Mouse (Mus musculus): ENCODE data around the gene Mlh1. TPM values are rescaled to one million over a fixed set of nuclear protein-coding genes. Genes with fewer than 3 reads are reported as not detected.

The Mlh1 gene
- polyA plus RNA-seq, 1 experiment from 2014 or later, result 13.1 TPM

DNA sequence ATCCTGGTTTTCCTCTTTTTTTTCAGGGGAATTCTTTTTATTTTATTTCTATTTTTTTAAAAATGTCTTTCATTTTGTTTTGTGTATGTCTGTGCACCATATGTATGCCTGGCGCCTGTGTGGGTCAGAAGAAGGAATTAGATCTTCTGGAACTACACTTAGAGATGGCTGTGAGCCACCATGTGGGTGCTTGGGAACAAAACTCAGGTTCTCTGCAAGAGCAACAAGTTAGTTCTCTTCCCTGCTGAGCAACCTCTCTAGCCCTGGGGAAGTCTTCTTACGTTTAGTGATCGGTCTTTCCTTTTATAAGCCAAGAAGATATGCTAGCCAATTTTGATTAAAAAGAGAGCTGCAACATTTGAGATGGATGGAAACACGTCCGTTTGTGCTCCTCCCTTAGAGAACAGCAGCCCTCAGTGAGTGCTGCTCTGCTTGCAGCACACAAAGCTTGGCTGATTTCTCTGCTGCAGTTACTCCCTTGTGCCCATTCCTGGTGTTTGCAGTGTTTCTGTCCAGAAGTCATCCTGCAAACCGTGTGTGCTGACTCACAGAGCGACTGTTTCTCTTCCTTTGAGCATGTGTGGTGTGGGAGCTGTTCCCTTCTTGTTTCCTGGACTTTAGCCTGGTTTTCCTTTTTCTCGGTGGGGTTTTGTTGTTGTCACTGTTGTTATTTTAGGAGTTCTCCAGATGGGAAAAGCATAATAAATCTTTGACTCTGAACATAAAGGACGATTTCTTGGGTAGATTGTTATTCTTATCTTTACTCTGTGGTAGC lies 66.8 kb downstream of the Mlh1 start:
- 45% methylated on average over 9 of the region's 9 CpGs for WGBS
- peaks cover 9% of the 10 kb centered on the region for H3K36me3 ChIP-seq (ENCODE audit: insufficient read depth, low read length)
- no peaks in the 10 kb centered on the region for H3K27me3 ChIP-seq (replicated peaks; ENCODE audit: insufficient read depth, low read length)
- H3K4me2 ChIP-seq (replicated peaks; ENCODE audit: low read depth, low read length), result no peak overlapping the region
- ATAC-seq, result no peak
- H3K27ac ChIP-seq (ENCODE audit: low read length), result peak overlapping the region; percentile 27; the same call in 1 of the 2 replicates
- no peak overlapping the region for H3K4me3 ChIP-seq (ENCODE audit: low read depth, low read length)
- no peaks in the 10 kb centered on the region for H3K9me3 ChIP-seq (ENCODE audit: low read length)
- DNase-seq (ENCODE audit: low spot score), result no peak
- TF ChIP-seq CTCF (IDR thresholded peaks at IDR 0.05), result no peak
- TF ChIP-seq EP300 (IDR thresholded peaks at IDR 0.05), result no peak
- no peak overlapping the region for H3K9ac ChIP-seq (replicated peaks; ENCODE audit: low read depth)
- no peaks in the 10 kb centered on the region for H3K4me1 ChIP-seq (ENCODE audit: insufficient read depth, low read depth, low read length)

DNA sequence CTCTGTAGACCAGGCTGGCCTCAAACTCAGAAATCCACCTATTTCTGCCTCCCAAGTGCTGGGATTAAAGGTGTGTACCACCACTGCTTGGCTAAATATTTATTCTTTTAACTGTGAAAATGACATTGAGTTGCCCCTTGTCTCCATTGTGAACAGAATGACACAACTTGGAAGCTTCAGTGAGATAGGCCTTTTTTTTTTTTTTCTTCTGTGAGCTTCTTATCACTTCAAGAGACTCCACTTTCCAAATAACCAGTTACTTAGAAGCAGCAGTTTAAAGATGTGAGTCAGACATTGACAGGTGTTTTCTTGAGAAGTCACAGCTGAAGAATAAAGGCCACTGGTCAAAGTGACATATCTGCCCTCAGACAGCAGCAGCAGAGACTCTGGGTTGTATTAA lies 71.4 kb downstream of the Mlh1 start:
- Histone ChIP-seq H3K9ac (replicated peaks; ENCODE audit: low read depth) (no peak overlapping the region), H3K9me3 (ENCODE audit: low read length) (no peaks in the 10 kb centered on the region), H3K4me1 (ENCODE audit: insufficient read depth, low read depth, low read length) (no peaks in the 10 kb centered on the region), H3K27me3 (replicated peaks; ENCODE audit: insufficient read depth, low read length) (no peaks in the 10 kb centered on the region), H3K4me3 (ENCODE audit: low read depth, low read length) (no peak overlapping the region), H3K4me2 (replicated peaks; ENCODE audit: low read depth, low read length) (no peak overlapping the region), H3K36me3 (ENCODE audit: insufficient read depth, low read length) (peaks cover 9% of the 10 kb centered on the region), H3K27ac (ENCODE audit: low read length) (no peak overlapping the region)
- no peak for TF ChIP-seq EP300 (IDR thresholded peaks at IDR 0.05)
- no peak for TF ChIP-seq CTCF (IDR thresholded peaks at IDR 0.05)
- ATAC-seq (no peak), DNase-seq (ENCODE audit: low spot score) (no peak)

DNA sequence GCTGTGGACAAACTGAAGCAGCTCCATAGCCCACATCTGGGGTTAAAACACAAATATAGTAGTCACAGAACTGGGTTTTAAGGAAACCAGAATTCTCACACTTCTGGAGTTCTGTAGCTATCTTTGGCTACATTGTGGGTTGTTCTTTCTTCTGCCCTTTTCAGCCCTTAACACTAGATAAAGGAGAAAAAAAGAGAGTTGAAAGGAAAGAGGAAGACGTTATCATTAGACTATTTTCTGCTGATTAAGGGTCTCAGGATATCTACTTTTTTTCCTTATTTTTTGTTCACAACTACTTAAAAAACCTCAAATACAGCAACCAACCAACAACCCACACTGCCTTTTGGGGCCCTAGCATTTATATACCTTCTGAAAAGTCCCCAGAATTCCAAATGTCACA lies 73.3 kb downstream of the Mlh1 start:
- Histone ChIP-seq H3K27me3 (replicated peaks; ENCODE audit: insufficient read depth, low read length) (no peaks in the 10 kb centered on the region), H3K9me3 (ENCODE audit: low read length) (no peaks in the 10 kb centered on the region), H3K4me1 (ENCODE audit: insufficient read depth, low read depth, low read length) (no peaks in the 10 kb centered on the region), H3K9ac (replicated peaks; ENCODE audit: low read depth) (no peak overlapping the region), H3K36me3 (ENCODE audit: insufficient read depth, low read length) (peaks cover 9% of the 10 kb centered on the region), H3K27ac (ENCODE audit: low read length) (peak overlapping the region; percentile 0; the same call in 1 of the 2 replicates), H3K4me2 (replicated peaks; ENCODE audit: low read depth, low read length) (no peak overlapping the region), H3K4me3 (ENCODE audit: low read depth, low read length) (no peak overlapping the region)
- ATAC-seq (no peak), DNase-seq (ENCODE audit: low spot score) (no peak)
- TF ChIP-seq CTCF (IDR thresholded peaks at IDR 0.05) (no peak), EP300 (IDR thresholded peaks at IDR 0.05) (no peak)
- WGBS, result 65% methylated on average over 1 of the region's 1 CpGs

DNA sequence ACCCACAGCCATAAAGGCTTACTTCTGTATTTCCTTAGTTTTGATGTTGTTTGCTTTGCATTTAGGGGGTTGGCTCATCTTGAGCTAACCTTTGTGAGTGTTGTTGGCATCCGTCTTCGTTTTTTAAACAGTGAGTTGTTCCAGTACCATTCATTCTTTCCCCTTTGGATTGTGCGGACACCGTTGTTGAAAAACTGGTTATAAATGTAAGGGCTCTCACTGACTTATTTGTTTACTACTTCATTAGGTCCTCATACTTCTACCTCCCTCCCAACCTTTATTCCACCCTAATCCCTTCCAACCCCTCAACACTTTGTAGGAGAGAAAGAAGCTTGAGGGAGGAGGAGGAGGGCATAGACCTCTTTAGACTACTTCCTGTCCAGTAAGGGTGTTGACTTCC lies 73.9 kb downstream of the Mlh1 start:
- Histone ChIP-seq H3K27ac (ENCODE audit: low read length) (0 out of 2 replicates have a peak overlapping the region, but pooled peaks have one; percentile 27), H3K36me3 (ENCODE audit: insufficient read depth, low read length) (peaks cover 9% of the 10 kb centered on the region), H3K4me2 (replicated peaks; ENCODE audit: low read depth, low read length) (no peak overlapping the region), H3K4me3 (ENCODE audit: low read depth, low read length) (no peak overlapping the region), H3K9ac (replicated peaks; ENCODE audit: low read depth) (no peak overlapping the region), H3K9me3 (ENCODE audit: low read length) (no peaks in the 10 kb centered on the region), H3K4me1 (ENCODE audit: insufficient read depth, low read depth, low read length) (no peaks in the 10 kb centered on the region), H3K27me3 (replicated peaks; ENCODE audit: insufficient read depth, low read length) (no peaks in the 10 kb centered on the region)
- DNase-seq (ENCODE audit: low spot score) (peak; percentile 67), ATAC-seq (peak; percentile 82)
- TF ChIP-seq CTCF (IDR thresholded peaks at IDR 0.05) (no peak), EP300 (IDR thresholded peaks at IDR 0.05) (no peak)
- WGBS, result 50% methylated on average over 4 of the region's 4 CpGs

DNA sequence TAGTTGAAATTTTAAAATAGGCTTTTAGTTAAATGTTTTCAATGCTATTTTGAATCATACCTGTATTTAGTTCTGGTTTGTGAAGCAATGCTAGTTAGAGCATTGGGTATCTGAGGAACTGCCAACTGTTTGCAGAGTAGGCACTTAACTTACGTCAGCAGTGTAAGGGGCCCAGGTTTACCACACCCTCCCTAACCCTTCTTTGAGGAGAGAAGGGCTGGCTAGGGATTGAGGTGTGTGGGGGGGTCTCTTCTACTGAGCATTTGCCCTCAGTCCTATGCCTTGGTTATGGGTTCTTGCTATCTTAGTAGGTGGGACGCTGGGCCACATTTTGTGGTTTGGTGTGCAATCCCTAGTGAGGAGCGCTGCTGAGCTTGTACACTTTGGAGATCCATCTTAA lies 74.5 kb downstream of the Mlh1 start:
- Histone ChIP-seq H3K9me3 (ENCODE audit: low read length) (no peaks in the 10 kb centered on the region), H3K4me2 (replicated peaks; ENCODE audit: low read depth, low read length) (no peak overlapping the region), H3K27me3 (replicated peaks; ENCODE audit: insufficient read depth, low read length) (no peaks in the 10 kb centered on the region), H3K27ac (ENCODE audit: low read length) (0 out of 2 replicates have a peak overlapping the region, but pooled peaks have one; percentile 27), H3K36me3 (ENCODE audit: insufficient read depth, low read length) (peaks cover 9% of the 10 kb centered on the region), H3K4me3 (ENCODE audit: low read depth, low read length) (no peak overlapping the region), H3K9ac (replicated peaks; ENCODE audit: low read depth) (no peak overlapping the region), H3K4me1 (ENCODE audit: insufficient read depth, low read depth, low read length) (no peaks in the 10 kb centered on the region)
- DNase-seq (ENCODE audit: low spot score), result peak; percentile 47
- WGBS, result 76% methylated on average over 3 of the region's 3 CpGs
- TF ChIP-seq EP300 (IDR thresholded peaks at IDR 0.05), result no peak
- TF ChIP-seq CTCF (IDR thresholded peaks at IDR 0.05), result no peak
- peak; percentile 74 for ATAC-seq

DNA sequence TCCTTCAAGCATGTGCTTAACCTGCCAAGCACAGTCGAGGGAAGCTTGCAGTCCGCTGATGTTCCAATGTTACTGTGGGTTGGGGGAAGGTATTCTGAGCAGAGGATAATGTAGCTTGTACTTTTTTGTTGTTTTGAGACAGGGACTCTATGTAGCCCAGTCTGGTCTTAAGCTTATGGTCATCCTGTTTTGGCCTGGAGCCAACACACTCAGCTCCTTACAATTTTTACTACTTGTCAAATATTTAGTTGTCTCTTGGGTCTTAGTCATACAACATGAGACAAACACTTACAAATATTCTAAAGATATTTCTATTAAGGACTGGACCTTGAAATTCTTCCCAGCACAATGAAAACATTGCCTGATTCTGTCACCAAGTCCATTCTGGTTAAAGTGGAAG lies 78.4 kb downstream of the Mlh1 start:
- 86% methylated on average over 2 of the region's 2 CpGs for WGBS
- no peak overlapping the region for H3K4me3 ChIP-seq (ENCODE audit: low read depth, low read length)
- H3K36me3 ChIP-seq (ENCODE audit: insufficient read depth, low read length), result peaks cover 16% of the 10 kb centered on the region; the same call in 1 of the 2 replicates
- no peak overlapping the region for H3K4me2 ChIP-seq (replicated peaks; ENCODE audit: low read depth, low read length)
- no peaks in the 10 kb centered on the region for H3K27me3 ChIP-seq (replicated peaks; ENCODE audit: insufficient read depth, low read length)
- no peaks in the 10 kb centered on the region for H3K4me1 ChIP-seq (ENCODE audit: insufficient read depth, low read depth, low read length)
- no peak for ATAC-seq
- peak; percentile 17 for DNase-seq (ENCODE audit: low spot score)
- H3K27ac ChIP-seq (ENCODE audit: low read length), result no peak overlapping the region
- H3K9ac ChIP-seq (replicated peaks; ENCODE audit: low read depth), result no peak overlapping the region
- TF ChIP-seq CTCF (IDR thresholded peaks at IDR 0.05) (no peak), EP300 (IDR thresholded peaks at IDR 0.05) (no peak)
- no peaks in the 10 kb centered on the region for H3K9me3 ChIP-seq (ENCODE audit: low read length)
